Mouse (Mus musculus) cortical plate, adult 2 months (tissue): ENCODE measurements around the gene Uggt2. TPM values are rescaled to one million over a fixed set of nuclear protein-coding genes. Genes with fewer than 3 reads are reported as not detected.

Experiments
- H3K27ac ChIP-seq: fragments of 200-500 bp; 2 replicates; pipeline ENCODE4 v1.5.1; 2012; ENCODE audit warnings: low read length, control low read depth, inconsistent platforms; ENCODE audit not compliant: insufficient read depth
- H3K4me1 ChIP-seq: fragments of 200-500 bp; 2 replicates; pipeline ENCODE4 v1.6.1; 2011; ENCODE audit warnings: low read length; ENCODE audit not compliant: control insufficient read depth, insufficient read depth
- H3K4me3 ChIP-seq: fragments of 200-500 bp; 2 replicates; pipeline ENCODE4 v1.5.1; 2011; ENCODE audit warnings: mild to moderate bottlenecking, low read length, control low read depth; ENCODE audit not compliant: insufficient read depth
- CTCF ChIP-seq: fragments of 200-500 bp; IDR thresholded peaks from 2 replicates; pipeline ENCODE4 v1.5.1; 2011; ENCODE audit warnings: mild to moderate bottlenecking, control low read depth, low read length; ENCODE audit not compliant: insufficient read depth; ENCODE audit errors: extremely low read depth
- POLR2A ChIP-seq: fragments of 200-500 bp; IDR thresholded peaks from 2 replicates; pipeline ENCODE4 v1.6.1; 2011; ENCODE audit warnings: mild to moderate bottlenecking, low read length, control low read depth; ENCODE audit not compliant: insufficient read depth; ENCODE audit errors: extremely low read depth
- polyA plus RNA-seq: library from polyadenylated mRNA; depleted of rRNA; stranded (reverse); fragments of >200 nt; gene quantifications from 2 replicates; pipeline ENCODE4 v1.2.3, GENCODE M21; 2012

Uggt2 gene
- polyA plus RNA-seq, 1 experiment: 48.1 TPM

GRCm38 (mm10) chr14:119109776-119110218, 10.6 kb upstream of the Uggt2 start:
- Histone ChIP-seq H3K4me1 (no peaks in the 10 kb centered on the region), H3K27ac (no peak overlapping the region), H3K4me3 (no peak overlapping the region)
- no peak for TF ChIP-seq POLR2A
- TF ChIP-seq CTCF: peak; percentile 29; the same call in 1 of the 2 replicates

- TF ChIP-seq POLR2A (no peak), CTCF (no peak)
- Histone ChIP-seq H3K4me3 (no peak overlapping the region), H3K27ac (no peak overlapping the region), H3K4me1 (no peaks in the 10 kb centered on the region)
Observed at GRCm38 (mm10) chr14:119108776-119109301, 9.6 kb upstream of the Uggt2 start.

GRCm38 (mm10) chr14:119107591-119107990, 8.4 kb upstream of the Uggt2 start:
- H3K27ac ChIP-seq: no peak overlapping the region

GRCm38 (mm10) chr14:119099570-119099891, 301 bp upstream of the Uggt2 start:
- TF ChIP-seq POLR2A (no peak), CTCF (no peak)
- H3K27ac ChIP-seq: peak overlapping the region; percentile 37

More at GRCm38 (mm10) chr14:119107591-119107990, 8.4 kb upstream of the Uggt2 start:
- Histone ChIP-seq H3K4me3 (no peak overlapping the region), H3K4me1 (no peaks in the 10 kb centered on the region)
- TF ChIP-seq POLR2A (no peak), CTCF (no peak)

GRCm38 (mm10) chr14:119061811-119062210, 37.4 kb downstream of the Uggt2 start:
- Histone ChIP-seq H3K4me1 (no peaks in the 10 kb centered on the region; the same call in 1 of the 2 replicates), H3K27ac (no peak overlapping the region), H3K4me3 (no peak overlapping the region)
- no peak for TF ChIP-seq CTCF
- TF ChIP-seq POLR2A: no peak

More at GRCm38 (mm10) chr14:119099570-119099891, 301 bp upstream of the Uggt2 start:
- H3K4me1 ChIP-seq: peaks cover 5% of the 10 kb centered on the region
- peak overlapping the region; percentile 72 for H3K4me3 ChIP-seq

- no peak overlapping the region for H3K27ac ChIP-seq
- no peak for TF ChIP-seq CTCF
- TF ChIP-seq POLR2A: no peak
- H3K4me1 ChIP-seq: no peaks in the 10 kb centered on the region; the same call in 1 of the 2 replicates
- no peak overlapping the region for H3K4me3 ChIP-seq
Observed at GRCm38 (mm10) chr14:119060682-119061081, 38.5 kb downstream of the Uggt2 start.

GRCm38 (mm10) chr14:119057014-119057413, 42.2 kb downstream of the Uggt2 start:
- no peak for TF ChIP-seq POLR2A
- no peak for TF ChIP-seq CTCF
- Histone ChIP-seq H3K4me1 (no peaks in the 10 kb centered on the region; the same call in 1 of the 2 replicates), H3K27ac (no peak overlapping the region), H3K4me3 (no peak overlapping the region)

GRCm38 (mm10) chr14:119052969-119053368, 46.3 kb downstream of the Uggt2 start:
- Histone ChIP-seq H3K4me3 (no peak overlapping the region), H3K27ac (no peak overlapping the region), H3K4me1 (no peaks in the 10 kb centered on the region)
- TF ChIP-seq POLR2A: no peak
- no peak for TF ChIP-seq CTCF

- TF ChIP-seq CTCF (no peak), POLR2A (no peak)
- Histone ChIP-seq H3K4me1 (no peaks in the 10 kb centered on the region), H3K27ac (no peak overlapping the region), H3K4me3 (no peak overlapping the region)
Observed at GRCm38 (mm10) chr14:119052361-119052760, 46.9 kb downstream of the Uggt2 start.

- Histone ChIP-seq H3K4me1 (peaks cover 2% of the 10 kb centered on the region; the same call in 1 of the 2 replicates), H3K4me3 (no peak overlapping the region), H3K27ac (no peak overlapping the region)
- TF ChIP-seq POLR2A: no peak
Observed at GRCm38 (mm10) chr14:119043765-119044164, 55.5 kb downstream of the Uggt2 start.
